Mouse (Mus musculus): ENCODE measurements around the gene Ptpn14.

Ptpn14 gene

GRCm38 (mm10) chr1:189767910-189768309, 39.8 kb downstream of the Ptpn14 start:
- CTCF ChIA-PET, result no interaction called here

DNA sequence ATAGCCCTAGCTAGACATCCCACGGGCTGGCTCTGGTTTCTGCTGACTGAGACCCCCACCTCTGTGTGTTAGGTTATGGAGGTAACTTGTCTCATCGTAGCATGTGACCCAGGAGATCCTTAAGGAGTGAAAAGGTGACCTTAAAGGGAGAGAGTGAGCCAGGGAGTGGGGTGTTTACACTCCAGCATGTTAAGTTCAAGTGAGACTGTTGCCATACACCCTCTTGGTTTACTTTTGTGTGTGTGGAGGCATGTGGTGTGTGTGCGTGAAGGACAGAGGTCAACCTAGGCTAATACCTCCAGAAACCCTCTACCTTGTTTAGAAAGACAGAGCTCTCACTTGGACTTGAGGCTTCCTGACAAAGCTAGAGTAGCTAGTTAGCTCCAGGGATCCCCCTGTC, 42.4 kb downstream of the Ptpn14 start:
- CTCF ChIA-PET, result no interaction called here

- CTCF ChIA-PET, result no interaction called here
These were observed 44.6 kb downstream of the Ptpn14 start for GRCm38 (mm10) chr1:189772707-189773106.

- CTCF ChIA-PET, result no interaction called here
These were observed 46.7 kb downstream of the Ptpn14 start for GRCm38 (mm10) chr1:189774778-189775177.

GRCm38 (mm10) chr1:189777207-189777606, 49.1 kb downstream of the Ptpn14 start:
- CTCF ChIA-PET, result interaction anchor here (0.5 kb wide), 1 partner anchor 36 kb away, joined by 3 read pairs; no protein-coding TSS in a partner anchor

DNA sequence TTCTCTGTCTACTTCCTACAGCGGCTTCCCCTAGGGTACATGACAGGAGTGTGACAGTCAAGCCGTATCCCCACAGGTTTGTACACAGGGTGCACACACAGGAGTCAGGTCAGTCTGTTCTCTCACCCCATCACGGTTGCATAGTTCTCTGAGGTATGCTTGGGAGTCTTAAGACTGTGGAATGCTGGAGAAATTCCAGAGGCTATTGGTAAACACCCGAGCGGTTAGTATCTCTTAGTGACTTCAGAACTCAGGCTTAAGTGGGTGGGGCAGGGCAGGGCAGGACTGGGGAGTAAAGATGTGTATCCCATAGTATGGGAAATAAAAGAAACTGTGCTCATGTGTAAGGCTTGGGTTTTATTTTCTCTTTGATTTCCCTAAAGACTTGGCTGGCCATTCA, 50.3 kb downstream of the Ptpn14 start:
- CTCF ChIA-PET, result interaction anchor here (0.6 to 0.7 kb wide), 2 partner anchors 21 to 37 kb away, joined by 3 read pairs; no protein-coding TSS in a partner anchor

- CTCF ChIA-PET, result no interaction called here
These were observed 51.2 kb downstream of the Ptpn14 start for GRCm38 (mm10) chr1:189779226-189779625.

DNA sequence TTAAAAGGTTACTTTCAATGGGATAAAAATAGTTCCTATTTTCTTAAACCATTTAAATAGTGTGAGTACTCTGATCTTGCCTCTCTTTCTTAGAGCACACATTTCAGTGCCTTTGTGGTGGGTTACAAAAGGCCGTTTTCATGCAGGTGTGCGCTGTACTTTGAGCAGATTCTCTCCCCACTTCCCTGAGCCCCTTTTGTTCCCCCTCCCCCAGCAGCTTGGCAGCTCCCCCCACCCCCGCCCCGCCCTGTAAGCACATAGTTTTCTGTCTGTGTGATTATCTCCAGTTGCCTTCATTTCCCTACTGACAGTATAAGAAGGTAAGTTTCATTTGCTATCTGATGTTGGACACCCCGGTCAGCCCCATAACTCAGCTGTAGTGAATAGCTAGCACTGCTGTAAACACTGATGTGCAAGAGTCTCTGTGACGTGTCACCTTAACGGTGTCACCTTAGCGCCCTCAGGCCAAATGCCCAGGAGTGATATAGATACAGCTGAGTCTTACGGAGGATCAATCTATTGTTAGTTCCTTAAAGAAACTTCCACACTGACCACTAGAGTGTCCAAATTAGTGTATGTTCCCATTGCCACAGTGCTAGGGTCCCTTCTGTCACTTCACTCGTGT, 53.8 kb downstream of the Ptpn14 start:
- CTCF ChIA-PET, result no interaction called here

- CTCF ChIA-PET, result no interaction called here
These were observed 54.6 kb downstream of the Ptpn14 start for GRCm38 (mm10) chr1:189782709-189783108.

- CTCF ChIA-PET, result no interaction called here
These were observed 56.4 kb downstream of the Ptpn14 start for GRCm38 (mm10) chr1:189784503-189784902.

GRCm38 (mm10) chr1:189786707-189787485, 58.8 kb downstream of the Ptpn14 start:
- CTCF ChIA-PET, result no interaction called here

GRCm38 (mm10) chr1:189789545-189789944, 61.5 kb downstream of the Ptpn14 start:
- CTCF ChIA-PET, result no interaction called here

GRCm38 (mm10) chr1:189790666-189791065, 62.6 kb downstream of the Ptpn14 start:
- CTCF ChIA-PET, result no interaction called here

DNA sequence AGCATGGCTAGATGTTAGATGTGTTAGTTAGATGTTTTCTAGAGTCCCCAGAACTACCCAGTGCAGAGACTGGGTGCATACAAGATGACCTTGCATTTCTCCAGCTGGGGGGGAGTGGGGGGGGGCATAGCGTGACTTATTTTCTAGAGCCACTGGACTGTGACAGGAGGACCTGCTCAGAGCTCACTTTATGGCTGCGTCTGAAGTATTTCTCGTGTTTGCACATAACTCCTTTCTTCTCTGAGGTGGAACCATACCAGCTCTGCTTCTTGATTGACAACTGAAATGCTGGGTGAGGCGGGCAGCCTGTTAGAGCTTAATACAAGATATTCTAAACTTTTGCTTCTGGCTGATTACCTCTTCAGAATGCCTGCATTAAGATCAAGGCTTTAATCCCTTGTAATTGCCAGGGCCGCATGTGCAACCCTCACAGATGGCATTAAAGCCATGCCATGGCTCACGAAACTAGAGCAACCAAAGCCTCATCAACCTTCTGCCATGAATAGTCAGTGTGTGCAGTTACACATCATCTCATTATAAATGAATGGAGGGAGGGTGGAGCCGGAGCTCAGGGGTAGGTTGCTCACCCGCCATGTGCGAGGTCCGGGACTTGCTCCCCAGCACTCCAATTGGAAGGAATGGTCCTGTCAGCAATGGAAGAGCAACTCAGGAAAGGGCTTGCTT, 63.6 kb downstream of the Ptpn14 start:
- CTCF ChIA-PET, result no interaction called here

DNA sequence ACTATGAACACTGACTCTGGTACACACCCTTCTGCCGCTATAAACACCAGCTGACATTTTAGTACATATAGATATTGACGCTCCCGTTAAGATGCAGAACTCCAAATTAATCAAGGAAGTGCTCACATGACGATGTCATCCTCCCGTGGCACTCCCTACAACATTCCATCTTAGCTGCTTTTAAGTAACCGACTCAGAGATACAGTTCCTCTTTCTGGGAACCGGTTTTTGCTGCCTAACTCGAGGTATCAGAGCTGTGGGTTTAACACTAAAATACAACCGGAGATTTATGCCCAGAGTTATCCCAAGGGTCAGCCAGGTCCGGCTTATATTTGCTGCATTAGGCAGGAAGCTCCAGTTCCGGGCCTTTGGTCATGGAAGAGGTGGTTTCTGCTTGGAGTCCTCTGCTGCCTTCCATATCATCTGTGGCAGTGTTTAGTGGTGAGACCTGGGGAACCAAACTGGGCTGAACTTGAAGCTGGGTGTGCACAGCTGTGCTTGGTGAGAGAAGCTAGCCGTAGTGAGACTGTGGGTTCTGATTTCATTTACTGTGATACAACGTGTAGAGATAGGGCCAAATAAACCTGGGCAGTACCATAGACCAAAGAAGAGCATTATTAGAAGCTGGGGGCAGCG, 64.6 kb downstream of the Ptpn14 start:
- CTCF ChIA-PET, result no interaction called here

GRCm38 (mm10) chr1:189798949-189799348, 70.9 kb downstream of the Ptpn14 start:
- CTCF ChIA-PET, result interaction anchor here (0.6 kb wide), 1 partner anchor 25 kb away, joined by 5 read pairs; no protein-coding TSS in a partner anchor

DNA sequence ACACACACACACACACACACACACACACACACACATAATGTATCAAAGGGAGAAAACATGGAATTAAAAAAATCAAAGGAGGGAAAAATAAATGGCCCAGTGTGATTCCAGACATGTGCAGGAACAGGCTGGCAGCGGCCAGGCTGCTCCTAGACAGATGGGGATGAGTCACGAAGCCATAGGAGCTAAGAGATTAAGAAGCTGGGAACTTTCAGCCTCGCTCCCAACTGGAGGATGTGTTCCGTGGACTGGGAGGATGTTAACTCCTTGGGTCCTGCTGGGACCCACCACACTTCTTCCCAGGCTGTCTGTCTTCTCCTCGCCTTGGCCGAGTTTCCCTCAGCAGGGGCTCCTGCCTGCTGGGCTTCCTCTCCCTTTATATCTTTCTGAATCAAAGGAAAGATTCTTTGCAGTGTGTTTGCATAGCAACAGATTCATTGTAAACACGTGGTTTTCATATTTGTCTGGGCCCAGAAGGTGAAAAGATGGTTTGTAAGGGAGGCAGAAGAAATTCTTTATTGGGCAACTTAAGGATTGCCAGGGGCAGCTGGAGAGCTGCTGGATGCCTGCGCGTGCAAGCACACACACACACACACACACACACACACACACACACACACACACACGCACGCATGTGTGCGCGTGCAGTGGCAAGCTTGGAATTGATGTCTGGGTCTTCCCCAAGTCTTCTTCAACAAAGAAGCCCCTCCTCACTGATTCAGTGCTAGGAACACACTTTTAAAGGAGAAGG, 72.3 kb downstream of the Ptpn14 start:
- CTCF ChIA-PET, result interaction anchor here (0.6 kb wide), 1 partner anchor 18 kb away, joined by 8 read pairs; no protein-coding TSS in a partner anchor

GRCm38 (mm10) chr1:189801303-189801702, 73.2 kb downstream of the Ptpn14 start:
- CTCF ChIA-PET, result no interaction called here

GRCm38 (mm10) chr1:189802575-189802974, 74.5 kb downstream of the Ptpn14 start:
- CTCF ChIA-PET, result no interaction called here

GRCm38 (mm10) chr1:189803742-189804141, 75.7 kb downstream of the Ptpn14 start:
- CTCF ChIA-PET, result no interaction called here

DNA sequence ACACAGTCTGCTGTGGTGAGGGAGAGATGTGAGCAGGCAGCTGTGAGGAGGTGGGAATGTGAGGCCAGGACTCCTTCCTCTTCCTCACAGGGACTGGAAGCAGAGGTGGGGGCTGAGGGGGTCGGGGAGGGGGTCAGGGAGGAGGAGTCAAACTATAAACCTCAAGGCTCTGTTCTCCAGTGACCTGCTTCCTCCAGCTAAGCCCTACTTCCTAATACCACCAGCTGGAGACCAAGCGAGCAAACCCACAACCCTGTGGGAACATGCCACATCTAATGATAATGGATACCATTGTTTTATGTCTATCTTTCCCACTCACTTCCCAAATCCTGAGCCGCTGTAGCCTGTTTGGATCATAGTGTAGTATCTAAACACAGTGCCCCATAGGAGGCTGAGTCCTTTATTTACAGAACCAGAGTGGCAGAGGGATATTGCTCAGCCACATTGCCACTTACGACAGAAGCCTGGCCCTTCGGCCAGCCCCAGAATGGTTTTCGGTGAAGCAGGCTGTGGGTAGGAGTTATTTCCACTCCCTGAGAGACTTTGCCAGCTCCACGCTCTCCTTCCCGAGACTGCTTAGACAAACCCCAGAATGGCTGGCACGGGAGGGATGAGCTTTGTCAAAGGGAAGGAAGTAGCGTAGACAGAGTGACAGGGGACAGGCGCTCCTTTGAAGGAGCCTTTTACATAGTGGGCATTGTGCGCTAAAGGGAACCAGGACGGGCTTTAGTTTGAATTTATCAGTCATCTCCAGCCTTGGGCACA, 78.6 kb downstream of the Ptpn14 start:
- CTCF ChIA-PET, result no interaction called here

Data from spleen, embryonic (tissue).